Mouse (Mus musculus) heart, postnatal 0 days (tissue): ENCODE measurements at regions not wholly inside any gene's neighbourhood (a gene's known extent, or its start where the extent isn't known, plus 50 kb on each side); places are given as distances from the start of the nearest gene placed in this dataset.

Experiments
- CTCF ChIP-seq: IDR thresholded peaks from 2 replicates; pipeline ENCODE4 v1.5.1; 2016; ENCODE audit warnings: antibody characterized with exemption, control low read depth, low read depth
- EP300 ChIP-seq: IDR thresholded peaks from 2 replicates; pipeline ENCODE4 v1.6.1; 2016; ENCODE audit warnings: antibody characterized with exemption, low read depth

DNA sequence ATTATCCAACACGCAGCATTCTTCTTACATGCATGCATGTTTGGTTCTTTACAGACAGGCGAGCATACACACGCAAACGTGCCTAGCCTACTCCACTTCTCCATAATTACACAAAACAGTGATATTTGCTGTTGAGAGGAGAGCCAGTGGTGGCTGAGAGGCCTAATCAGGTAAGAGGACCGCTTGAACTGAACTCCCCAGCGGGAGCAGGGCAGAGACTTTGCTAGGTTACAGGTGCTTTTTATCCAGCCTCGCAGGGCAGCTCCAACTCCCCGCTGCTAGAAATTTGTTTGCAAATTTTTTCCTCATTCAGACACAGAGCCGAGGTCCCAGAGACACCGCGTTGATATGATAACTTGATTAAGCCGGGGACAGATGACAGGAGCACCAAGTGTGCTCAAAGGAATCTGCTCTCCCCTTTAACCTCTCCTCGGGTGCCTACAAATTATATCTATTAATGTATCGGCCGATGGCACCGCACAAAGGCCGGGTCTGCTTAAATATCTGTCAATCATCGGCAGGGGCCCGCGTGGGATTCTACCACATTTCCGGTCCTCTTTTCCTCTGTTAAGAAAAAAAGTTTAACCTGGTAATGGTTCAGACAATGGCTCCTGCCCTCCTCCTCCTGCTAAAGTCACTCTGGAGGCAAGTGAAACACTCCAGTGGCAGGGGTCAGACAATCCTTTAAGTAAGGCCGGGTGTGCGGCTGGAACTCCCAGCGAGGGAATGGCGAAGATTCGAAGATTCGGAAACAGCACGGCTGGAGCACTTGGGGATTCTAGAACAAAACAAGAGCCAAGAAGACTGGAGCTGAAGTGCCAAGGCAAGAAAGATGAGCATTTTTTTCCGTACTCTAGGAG is 58.3 kb downstream of the Hes1 start:
- TF ChIP-seq CTCF (no peak), EP300 (no peak)
